Mouse (Mus musculus) R1 (cell line): Measurements from ENCODE around the gene Ficd.
A peak's percentile ranks its signal among the peaks of the same experiment; 100 is the strongest.

ENCODE experiments used
- DNase-seq: peaks from one replicate; pipeline ENCODE4 v3.0.0-alpha.2; 2018; ENCODE audit warnings: low read depth, low spot score

Gene Ficd

GRCm38 (mm10) chr5:113730641-113731121 lies 4.9 kb upstream of the Ficd start:
- DNase-seq, result peak; percentile 61

- no peak for DNase-seq
Measured at GRCm38 (mm10) chr5:113731174-113731573, 4.4 kb upstream of the Ficd start.

GRCm38 (mm10) chr5:113732182-113732581 lies 3.4 kb upstream of the Ficd start:
- peak; percentile 66 for DNase-seq

GRCm38 (mm10) chr5:113734376-113734775 lies 1.2 kb upstream of the Ficd start:
- peak; percentile 77 for DNase-seq

GRCm38 (mm10) chr5:113735023-113735344 lies 619 bp upstream of the Ficd start:
- DNase-seq, result no peak

GRCm38 (mm10) chr5:113736113-113736502 lies 505 bp downstream of the Ficd start:
- DNase-seq, result no peak

GRCm38 (mm10) chr5:113736522-113737164 lies 1.0 kb downstream of the Ficd start:
- DNase-seq, result no peak

GRCm38 (mm10) chr5:113737607-113738237 lies 2.1 kb downstream of the Ficd start:
- DNase-seq, result no peak

- peak; percentile 54 for DNase-seq
Measured at GRCm38 (mm10) chr5:113747629-113748028, 12.0 kb downstream of the Ficd start.

- no peak for DNase-seq
Measured at GRCm38 (mm10) chr5:113748556-113749331, 13.1 kb downstream of the Ficd start.

- no peak for DNase-seq
Measured at GRCm38 (mm10) chr5:113751521-113752157, 16.0 kb downstream of the Ficd start.

GRCm38 (mm10) chr5:113755347-113756030 lies 19.9 kb downstream of the Ficd start:
- DNase-seq, result no peak

- DNase-seq, result no peak
Measured at GRCm38 (mm10) chr5:113761585-113761984, 26.0 kb downstream of the Ficd start.

GRCm38 (mm10) chr5:113764426-113764825 lies 28.8 kb downstream of the Ficd start:
- DNase-seq, result no peak

GRCm38 (mm10) chr5:113765641-113766526 lies 30.3 kb downstream of the Ficd start:
- no peak for DNase-seq

GRCm38 (mm10) chr5:113768806-113769205 lies 33.2 kb downstream of the Ficd start:
- peak; percentile 27 for DNase-seq

- DNase-seq, result peak; percentile 93
Measured at GRCm38 (mm10) chr5:113771213-113772162, 35.9 kb downstream of the Ficd start.

GRCm38 (mm10) chr5:113772450-113772895 lies 36.9 kb downstream of the Ficd start, which contains the start of the genes Sart3 and Iscu:
Gene Sart3 (minus strand): TSS chr5:113772510.
Gene Iscu (plus strand): TSS chr5:113772748.
- DNase-seq, result peak; percentile 95

GRCm38 (mm10) chr5:113772905-113773519 lies 37.4 kb downstream of the Ficd start:
- peak; percentile 26 for DNase-seq
